Mouse (Mus musculus) embryo, embryonic 11 days (tissue): Measurements from ENCODE around the gene Btbd3.
"Not testable (repeated sequence)": the region's sequence is repeated elsewhere in the genome, so short reads cannot be mapped to it uniquely, and the experiment has no call there.

Source experiments
- DNase-seq: peaks from one replicate; pipeline ENCODE4 v3.0.0-alpha.2; 2015

Gene Btbd3

GRCm38 (mm10) chr2:138280225-138280711, 23.9 kb downstream of the Btbd3 start:
- DNase-seq, result peak; percentile 33

GRCm38 (mm10) chr2:138281550-138282201, 25.3 kb downstream of the Btbd3 start:
- DNase-seq, result no peak

DNA sequence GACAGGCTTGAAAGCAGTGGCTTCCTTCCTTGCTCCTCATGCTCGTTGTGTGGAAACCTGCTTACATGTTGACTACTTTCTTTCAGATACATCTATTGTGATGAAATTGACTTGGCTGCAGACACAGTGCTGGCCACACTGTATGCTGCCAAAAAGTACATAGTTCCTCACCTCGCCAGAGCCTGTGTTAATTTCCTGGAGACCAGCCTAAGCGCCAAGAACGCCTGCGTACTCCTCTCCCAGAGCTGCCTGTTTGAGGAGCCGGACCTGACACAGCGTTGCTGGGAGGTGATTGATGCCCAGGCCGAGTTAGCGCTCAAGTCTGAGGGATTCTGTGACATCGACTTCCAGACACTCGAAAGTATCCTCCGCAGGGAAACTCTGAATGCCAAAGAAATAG, 27.0 kb downstream of the Btbd3 start:
- DNase-seq, result no peak

- DNase-seq, result no peak
Measured at GRCm38 (mm10) chr2:138283856-138284255, 27.5 kb downstream of the Btbd3 start.

- DNase-seq, result no peak
Measured at GRCm38 (mm10) chr2:138285811-138286210, 29.4 kb downstream of the Btbd3 start.

DNA sequence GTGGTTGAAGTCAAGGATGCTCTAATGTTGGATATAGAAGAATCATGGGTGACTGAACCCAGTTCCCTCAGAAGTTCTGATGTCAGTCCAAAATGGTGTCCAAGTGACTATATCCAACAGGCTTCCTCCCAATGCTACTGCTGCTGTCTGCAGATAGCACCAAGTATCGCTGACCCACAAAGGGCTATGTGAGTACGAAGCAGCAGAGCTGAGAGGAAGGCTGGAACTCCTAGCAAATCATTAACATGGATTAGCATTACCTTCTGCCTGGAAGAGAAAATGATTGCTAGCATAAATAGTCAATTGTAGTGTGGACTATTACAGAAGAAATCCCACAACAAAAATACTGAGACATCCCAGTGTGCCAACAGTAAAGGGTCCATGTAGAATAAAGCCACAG, 33.8 kb downstream of the Btbd3 start:
- no peak for DNase-seq

GRCm38 (mm10) chr2:138294286-138294685, 37.9 kb downstream of the Btbd3 start:
- DNase-seq, result no peak

GRCm38 (mm10) chr2:138306236-138306635, 49.9 kb downstream of the Btbd3 start:
- DNase-seq, result no peak

- no peak for DNase-seq
Measured at GRCm38 (mm10) chr2:138315644-138316043, 59.3 kb downstream of the Btbd3 start.

- no peak for DNase-seq
Measured at GRCm38 (mm10) chr2:138320408-138320807, 64.0 kb downstream of the Btbd3 start.

GRCm38 (mm10) chr2:138321041-138321481, 64.7 kb downstream of the Btbd3 start:
- no peak for DNase-seq

DNA sequence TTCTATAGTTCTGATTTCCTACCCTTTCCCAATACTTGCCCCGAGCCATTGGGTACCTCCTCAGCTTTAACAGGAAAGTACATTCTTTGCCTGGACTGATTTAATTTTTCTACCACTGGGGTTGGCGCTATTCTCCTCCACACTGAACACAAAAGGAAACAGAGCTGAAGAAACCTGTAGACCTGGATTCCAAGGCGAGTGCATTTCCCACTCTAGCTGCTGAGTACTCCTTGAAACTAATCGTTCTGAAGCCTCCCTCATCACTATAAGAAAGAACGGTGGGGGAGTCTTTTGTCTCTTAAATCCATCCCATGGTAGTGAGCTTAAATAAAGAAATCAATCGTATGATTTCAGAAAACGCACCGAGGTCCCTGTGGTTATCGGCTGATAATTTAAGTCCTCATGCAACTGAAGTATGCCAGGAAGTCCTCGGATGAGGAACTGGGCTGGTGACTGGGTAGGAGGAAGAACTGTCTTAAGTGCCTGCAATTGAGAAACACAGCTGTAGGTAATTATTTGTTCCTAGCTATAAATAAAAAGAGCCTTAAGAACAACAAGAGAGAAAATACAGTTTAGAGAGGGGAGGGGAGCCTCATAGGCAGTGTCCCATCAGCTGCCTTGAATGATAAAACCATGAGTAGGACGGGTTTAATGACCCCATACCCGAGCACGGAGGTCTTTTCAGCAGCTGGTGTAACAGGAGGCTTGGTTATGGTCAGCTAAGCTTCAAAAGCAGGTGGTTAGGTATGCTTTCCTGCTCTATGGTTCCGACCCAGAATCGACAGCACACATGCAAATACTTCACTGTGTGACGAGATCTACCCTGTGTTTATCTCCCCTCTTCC, 66.1 kb downstream of the Btbd3 start:
- no peak for DNase-seq

DNA sequence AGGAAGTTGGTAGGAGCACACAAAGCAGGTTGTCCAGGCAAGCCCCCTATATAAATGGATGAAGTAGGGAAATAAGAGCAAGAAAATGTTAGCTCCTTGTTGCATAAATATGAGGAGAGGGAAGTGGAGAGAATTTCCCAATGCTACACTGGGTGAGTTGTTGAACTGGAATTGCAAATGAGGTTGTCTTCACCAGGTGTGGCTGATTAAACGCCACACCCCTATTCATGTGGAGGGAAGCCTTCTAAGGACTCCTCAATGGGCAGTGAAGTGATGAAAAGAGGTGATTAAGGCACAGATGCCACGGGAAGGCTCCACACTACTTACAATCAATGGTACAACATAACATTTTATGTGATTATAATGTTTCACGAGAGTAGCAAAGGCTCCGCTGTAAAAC, 70.0 kb downstream of the Btbd3 start:
- no peak for DNase-seq

DNA sequence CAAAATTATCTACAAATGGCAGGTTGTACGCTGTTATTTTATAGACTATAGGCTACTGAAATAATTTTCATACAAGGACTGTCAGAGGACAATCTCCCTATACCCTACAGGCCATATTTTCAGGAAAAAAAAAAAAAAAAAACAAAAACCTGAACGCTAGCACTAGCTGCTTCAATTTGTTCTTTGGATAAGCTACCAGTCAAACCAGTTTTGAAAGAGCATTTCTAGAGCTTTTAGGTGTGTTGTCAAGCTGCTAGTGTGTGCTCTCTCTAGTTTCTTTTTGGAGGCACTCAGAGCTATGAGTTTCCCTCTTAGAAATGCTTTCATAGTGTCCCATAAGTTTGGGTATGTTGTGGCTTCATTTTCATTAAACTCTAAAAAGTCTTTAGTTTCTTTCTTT, 77.8 kb downstream of the Btbd3 start:
- not testable (repeated sequence) for DNase-seq

- DNase-seq, result no peak
Measured at GRCm38 (mm10) chr2:138337886-138338494, 81.6 kb downstream of the Btbd3 start.

- DNase-seq, result no peak
Measured at GRCm38 (mm10) chr2:138338524-138338923, 82.2 kb downstream of the Btbd3 start.

- no peak for DNase-seq
Measured at GRCm38 (mm10) chr2:138355366-138355765, 99.0 kb downstream of the Btbd3 start.

GRCm38 (mm10) chr2:138362474-138362873, 106.1 kb downstream of the Btbd3 start:
- peak; percentile 28 for DNase-seq

DNA sequence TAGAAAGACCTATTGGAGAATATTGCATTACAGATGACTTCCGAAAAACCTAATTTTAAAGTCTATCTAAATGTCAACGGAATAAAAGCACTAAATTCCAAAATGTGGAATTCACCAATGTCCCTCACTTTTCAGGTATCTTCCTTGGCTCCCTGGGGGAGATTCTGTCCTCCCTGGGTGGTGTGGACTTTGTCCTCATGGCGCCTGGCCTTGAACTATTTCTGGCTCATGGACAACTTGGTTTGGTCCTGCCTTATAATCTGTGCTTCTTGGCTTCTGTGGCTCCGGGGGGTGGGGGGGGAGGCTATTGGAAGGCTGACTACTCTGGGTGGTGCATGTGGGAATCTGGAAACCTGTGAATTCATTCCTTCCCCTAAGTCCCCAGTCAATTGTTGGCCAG, 109.0 kb downstream of the Btbd3 start:
- DNase-seq, result no peak

DNA sequence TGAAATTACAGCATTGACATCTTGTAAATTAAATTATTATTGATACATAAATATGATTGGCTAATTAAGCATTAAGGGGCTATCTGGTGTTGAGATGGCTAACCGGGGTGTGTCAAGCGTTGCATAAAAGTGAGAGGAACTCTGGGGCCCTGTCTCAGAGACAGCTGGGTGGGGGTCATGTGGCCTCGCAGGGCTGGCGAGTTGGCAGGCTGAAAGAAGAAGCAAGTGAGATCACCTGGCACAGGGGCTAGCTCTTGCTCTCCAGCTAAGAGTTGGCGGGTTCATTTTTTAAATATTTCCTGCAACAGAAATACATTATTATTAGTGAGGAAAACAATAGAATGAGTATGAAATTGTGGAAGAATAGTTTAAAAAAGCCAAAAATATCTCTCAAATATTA, 118.2 kb downstream of the Btbd3 start:
- no peak for DNase-seq

DNA sequence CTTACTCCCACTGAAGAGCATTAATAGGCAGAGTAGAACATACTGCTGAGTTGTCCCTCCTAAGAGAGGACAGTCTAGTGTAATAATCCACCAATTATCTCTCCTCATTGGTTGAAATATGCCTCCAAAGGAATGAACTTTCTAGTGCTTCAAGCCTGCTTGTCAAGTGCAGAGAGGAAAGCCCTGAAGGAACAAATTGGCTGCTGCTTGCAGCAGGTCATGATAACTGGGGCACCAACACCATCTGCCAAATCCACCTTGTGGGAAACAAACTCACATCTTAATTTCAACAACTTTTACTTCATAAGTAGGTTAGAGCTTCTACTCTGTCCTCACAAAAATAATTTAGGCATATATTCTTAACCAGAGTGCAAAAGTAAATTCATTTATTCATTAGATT, 122.5 kb downstream of the Btbd3 start:
- DNase-seq, result no peak

- no peak for DNase-seq
Measured at GRCm38 (mm10) chr2:138384762-138385161, 128.4 kb downstream of the Btbd3 start.

GRCm38 (mm10) chr2:138388591-138388990, 132.2 kb downstream of the Btbd3 start:
- DNase-seq, result no peak

GRCm38 (mm10) chr2:138403046-138403445, 146.7 kb downstream of the Btbd3 start:
- no peak for DNase-seq
